Mouse (Mus musculus) right cerebral cortex, postnatal 36 days (tissue): ENCODE data around the gene Itga1.
A peak's percentile ranks its signal among the peaks of the same experiment; 100 is the strongest.

Experiments used
- DNase-seq, 2 experiments: peaks; one replicate each; pipeline ENCODE4 v3.0.0; 2022; ENCODE audit warnings: low spot score in 2 of 2, mixed read lengths in 1 of 2

Gene Itga1

GRCm38 (mm10) chr13:115052568-115052967 is 49.2 kb downstream of the Itga1 start:
- peak; percentile 27 to 63 for DNase-seq

GRCm38 (mm10) chr13:115050660-115051559 is 50.9 kb downstream of the Itga1 start:
- no peak for DNase-seq

- DNase-seq: no peak
Observed at GRCm38 (mm10) chr13:115042652-115043051, 59.1 kb downstream of the Itga1 start.

GRCm38 (mm10) chr13:115037304-115037703 is 64.5 kb downstream of the Itga1 start:
- DNase-seq: no peak

- no peak for DNase-seq
Observed at GRCm38 (mm10) chr13:115035387-115035786, 66.4 kb downstream of the Itga1 start.

- no peak for DNase-seq
Observed at GRCm38 (mm10) chr13:115033135-115033534, 68.6 kb downstream of the Itga1 start.

- no peak for DNase-seq
Observed at GRCm38 (mm10) chr13:115031177-115032000, 70.4 kb downstream of the Itga1 start.

- no peak for DNase-seq
Observed at GRCm38 (mm10) chr13:115025394-115025793, 76.4 kb downstream of the Itga1 start.

- DNase-seq: no peak
Observed at GRCm38 (mm10) chr13:115022117-115022787, 79.5 kb downstream of the Itga1 start.

GRCm38 (mm10) chr13:115021411-115021810 is 80.4 kb downstream of the Itga1 start:
- DNase-seq: no peak

GRCm38 (mm10) chr13:115020727-115021126 is 81.0 kb downstream of the Itga1 start:
- DNase-seq: no peak

- no peak for DNase-seq
Observed at GRCm38 (mm10) chr13:115017545-115017944, 84.2 kb downstream of the Itga1 start.

GRCm38 (mm10) chr13:115011547-115011946 is 90.2 kb downstream of the Itga1 start:
- no peak for DNase-seq

- DNase-seq: no peak
Observed at GRCm38 (mm10) chr13:115006213-115006835, 95.4 kb downstream of the Itga1 start.

GRCm38 (mm10) chr13:115005342-115005741 is 96.4 kb downstream of the Itga1 start:
- no peak for DNase-seq

GRCm38 (mm10) chr13:115003444-115004053 is 98.2 kb downstream of the Itga1 start:
- no peak for DNase-seq

- no peak for DNase-seq
Observed at GRCm38 (mm10) chr13:115002837-115003236, 98.9 kb downstream of the Itga1 start.

- DNase-seq: no peak
Observed at GRCm38 (mm10) chr13:115002155-115002554, 99.6 kb downstream of the Itga1 start.

GRCm38 (mm10) chr13:114999582-114999981 is 102.2 kb downstream of the Itga1 start:
- no peak for DNase-seq

- no peak for DNase-seq
Observed at GRCm38 (mm10) chr13:114998100-114998499, 103.7 kb downstream of the Itga1 start.
